Mouse (Mus musculus) lung, embryonic 14.5 days (tissue): ENCODE results near the gene Apol9a. TPM values are rescaled to one million over a fixed set of nuclear protein-coding genes. Genes with fewer than 3 reads are reported as not detected.

Experiments used
- ATAC-seq: fragments of 200-750 bp; cut with Nextera tagmentation; 2 replicates; pipeline ENCODE4 v1.8.0; 2017; ENCODE audit warnings: mild to moderate bottlenecking, moderate TSS enrichment, moderate library complexity; ENCODE audit not compliant: insufficient read depth
- DNase-seq: peaks from one replicate; pipeline ENCODE4 v3.0.0-alpha.2; 2015
- H3K27ac ChIP-seq: fragments of 300-500 bp; sonication (generic); 2 replicates; pipeline ENCODE4 v1.5.1; 2014; ENCODE audit warnings: low read depth, mild to moderate bottlenecking, moderate library complexity
- H3K27me3 ChIP-seq: fragments of 300-500 bp; sonication (generic); 2 replicates; pipeline ENCODE4 v1.6.1; 2014; ENCODE audit warnings: low read length, control low read depth; ENCODE audit not compliant: insufficient read depth
- H3K36me3 ChIP-seq: fragments of 300-500 bp; sonication (generic); 2 replicates; pipeline ENCODE4 v1.6.1; 2014; ENCODE audit warnings: control low read depth; ENCODE audit not compliant: insufficient read depth
- H3K4me1 ChIP-seq: fragments of 300-500 bp; sonication (generic); 2 replicates; pipeline ENCODE4 v1.6.1; 2014; ENCODE audit warnings: antibody characterized with exemption, control low read depth; ENCODE audit not compliant: insufficient read depth
- H3K4me2 ChIP-seq: fragments of 300-500 bp; sonication (generic); 2 replicates; pipeline ENCODE4 v1.6.1; 2014; ENCODE audit warnings: mild to moderate bottlenecking
- H3K4me3 ChIP-seq: fragments of 300-500 bp; sonication (generic); 2 replicates; pipeline ENCODE4 v1.5.1; 2014; ENCODE audit warnings: low read depth, low read length
- H3K9ac ChIP-seq: fragments of 300-500 bp; sonication (generic); 2 replicates; pipeline ENCODE4 v1.6.1; 2014
- H3K9me3 ChIP-seq: fragments of 300-500 bp; sonication (generic); 2 replicates; pipeline ENCODE4 v1.6.1; 2016; ENCODE audit warnings: low read depth, low read length, control low read depth
- CTCF ChIP-seq: IDR thresholded peaks from 2 replicates; pipeline ENCODE4 v1.5.1; 2016; ENCODE audit warnings: antibody characterized with exemption, low read depth
- WGBS: fragments of 180-500 bp; shearing (Covaris S2); extraction: QIAGEN DNeasy Blood & Tissue Kit; methylation state at CpG from one replicate; pipeline ENCODE4 v1.1.7; 2014; 5-methylcytosine and 5-hydroxymethylcytosine counted together
- polyA plus RNA-seq: library from polyadenylated mRNA; unstranded; fragments of >200 nt; fragmentation: Nextera tagmentation; extraction: Ambion mirVana; gene quantifications from 2 replicates; pipeline ENCODE4 v1.2.1, GENCODE M21; 2014

The Apol9a gene
- polyA plus RNA-seq, 1 experiment from 2014 or later: not detected

GRCm38 (mm10) chr15:77382880-77383279, 28.1 kb downstream of the Apol9a start:
- no peaks in the 10 kb centered on the region for H3K36me3 ChIP-seq
- ATAC-seq: no peak
- H3K4me3 ChIP-seq: no peak overlapping the region
- no peaks in the 10 kb centered on the region for H3K9me3 ChIP-seq
- no peak overlapping the region for H3K4me2 ChIP-seq
- TF ChIP-seq CTCF: no peak
- H3K9ac ChIP-seq: no peak overlapping the region
- H3K27ac ChIP-seq: no peak overlapping the region
- DNase-seq: no peak
- H3K4me1 ChIP-seq: no peaks in the 10 kb centered on the region
- 57% methylated on average over 1 of the region's 1 CpGs for WGBS
- H3K27me3 ChIP-seq: no peaks in the 10 kb centered on the region

GRCm38 (mm10) chr15:77382271-77382850, 28.6 kb downstream of the Apol9a start:
- no peaks in the 10 kb centered on the region for H3K36me3 ChIP-seq
- DNase-seq: no peak
- TF ChIP-seq CTCF: no peak
- no peaks in the 10 kb centered on the region for H3K9me3 ChIP-seq
- no peaks in the 10 kb centered on the region for H3K4me1 ChIP-seq
- H3K9ac ChIP-seq: no peak overlapping the region
- no peaks in the 10 kb centered on the region for H3K27me3 ChIP-seq
- no peak for ATAC-seq
- no peak overlapping the region for H3K4me2 ChIP-seq
- no peak overlapping the region for H3K4me3 ChIP-seq
- 78% methylated on average over 11 of the region's 11 CpGs for WGBS
- H3K27ac ChIP-seq: no peak overlapping the region

- no peak for TF ChIP-seq CTCF
- H3K4me1 ChIP-seq: no peaks in the 10 kb centered on the region
- H3K4me3 ChIP-seq: no peak overlapping the region
- H3K36me3 ChIP-seq: no peaks in the 10 kb centered on the region
- H3K4me2 ChIP-seq: no peak overlapping the region
- 79% methylated on average over 6 of the region's 6 CpGs for WGBS
- DNase-seq: no peak
- no peak overlapping the region for H3K9ac ChIP-seq
- no peaks in the 10 kb centered on the region for H3K9me3 ChIP-seq
- ATAC-seq: no peak
- H3K27me3 ChIP-seq: no peaks in the 10 kb centered on the region
- no peak overlapping the region for H3K27ac ChIP-seq
Observed at GRCm38 (mm10) chr15:77381481-77381880, 29.5 kb downstream of the Apol9a start.

- 38% methylated on average over 4 of the region's 4 CpGs for WGBS
Observed at GRCm38 (mm10) chr15:77379921-77380320, 31.0 kb downstream of the Apol9a start.

GRCm38 (mm10) chr15:77377419-77377818, 33.5 kb downstream of the Apol9a start:
- Histone ChIP-seq H3K36me3 (no peaks in the 10 kb centered on the region), H3K9me3 (no peaks in the 10 kb centered on the region), H3K4me2 (no peak overlapping the region), H3K27ac (no peak overlapping the region), H3K4me3 (no peak overlapping the region), H3K9ac (no peak overlapping the region), H3K4me1 (no peaks in the 10 kb centered on the region), H3K27me3 (no peaks in the 10 kb centered on the region)
- TF ChIP-seq CTCF: no peak
- 86% methylated on average over 4 of the region's 4 CpGs for WGBS
- ATAC-seq (no peak), DNase-seq (no peak)

More at GRCm38 (mm10) chr15:77379921-77380320, 31.0 kb downstream of the Apol9a start:
- Histone ChIP-seq H3K4me2 (no peak overlapping the region), H3K4me1 (no peaks in the 10 kb centered on the region), H3K27me3 (no peaks in the 10 kb centered on the region), H3K4me3 (no peak overlapping the region), H3K27ac (no peak overlapping the region), H3K9ac (no peak overlapping the region), H3K36me3 (no peaks in the 10 kb centered on the region), H3K9me3 (no peaks in the 10 kb centered on the region)
- DNase-seq (no peak), ATAC-seq (no peak)
- no peak for TF ChIP-seq CTCF

- Histone ChIP-seq H3K9ac (no peak overlapping the region), H3K4me2 (no peak overlapping the region), H3K4me1 (no peaks in the 10 kb centered on the region), H3K9me3 (no peaks in the 10 kb centered on the region), H3K36me3 (no peaks in the 10 kb centered on the region), H3K27ac (no peak overlapping the region), H3K27me3 (no peaks in the 10 kb centered on the region), H3K4me3 (no peak overlapping the region)
- no peak for DNase-seq
- no peak for ATAC-seq
- 75% methylated on average over 7 of the region's 7 CpGs for WGBS
- TF ChIP-seq CTCF: no peak
Observed at GRCm38 (mm10) chr15:77376920-77377319, 34.0 kb downstream of the Apol9a start.

- DNase-seq (no peak), ATAC-seq (no peak)
- Histone ChIP-seq H3K9me3 (no peaks in the 10 kb centered on the region), H3K4me1 (peaks cover 3% of the 10 kb centered on the region; the same call in 1 of the 2 replicates), H3K27me3 (no peaks in the 10 kb centered on the region), H3K4me2 (no peak overlapping the region), H3K4me3 (no peak overlapping the region), H3K36me3 (no peaks in the 10 kb centered on the region), H3K9ac (no peak overlapping the region), H3K27ac (no peak overlapping the region)
- WGBS: 84% methylated on average over 8 of the region's 8 CpGs
- no peak for TF ChIP-seq CTCF
Observed at GRCm38 (mm10) chr15:77370588-77370987, 40.3 kb downstream of the Apol9a start.
